Mouse (Mus musculus) spleen, adult 12 weeks (tissue): ENCODE data around the gene Tnfaip1.
A peak's percentile ranks its signal among the peaks of the same experiment; 100 is the strongest.
"Not testable (repeated sequence)": the region's sequence is repeated elsewhere in the genome, so short reads cannot be mapped to it uniquely, and the experiment has no call there.

Source experiments
- DNase-seq: peaks from one replicate; pipeline ENCODE4 v3.0.0; 2022; ENCODE audit warnings: low spot score

The Tnfaip1 gene

GRCm38 (mm10) chr11:78536690-78537084, 555 bp upstream of the Tnfaip1 start:
- DNase-seq = no peak

GRCm38 (mm10) chr11:78535376-78536079, 604 bp downstream of the Tnfaip1 start:
- DNase-seq = no peak

DNA sequence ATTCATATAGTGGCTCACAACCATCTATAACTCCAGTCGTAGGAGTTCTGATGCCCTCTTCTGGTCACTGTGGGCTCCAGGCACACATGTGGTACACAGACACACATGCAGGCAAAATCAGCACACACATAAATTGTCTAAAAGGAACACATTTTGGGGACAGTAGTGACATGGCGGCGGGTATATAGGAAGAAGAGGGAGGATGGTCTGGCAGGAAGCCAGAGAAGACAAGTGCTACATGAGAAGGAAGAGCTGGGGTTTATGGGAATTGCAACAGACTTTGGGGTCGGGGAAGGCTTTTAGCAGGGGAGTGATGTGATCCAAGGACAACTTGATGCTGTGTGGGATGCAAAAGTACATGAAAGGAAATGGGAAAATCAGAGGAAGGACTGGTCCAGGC, 1.6 kb downstream of the Tnfaip1 start:
- DNase-seq = no peak

DNA sequence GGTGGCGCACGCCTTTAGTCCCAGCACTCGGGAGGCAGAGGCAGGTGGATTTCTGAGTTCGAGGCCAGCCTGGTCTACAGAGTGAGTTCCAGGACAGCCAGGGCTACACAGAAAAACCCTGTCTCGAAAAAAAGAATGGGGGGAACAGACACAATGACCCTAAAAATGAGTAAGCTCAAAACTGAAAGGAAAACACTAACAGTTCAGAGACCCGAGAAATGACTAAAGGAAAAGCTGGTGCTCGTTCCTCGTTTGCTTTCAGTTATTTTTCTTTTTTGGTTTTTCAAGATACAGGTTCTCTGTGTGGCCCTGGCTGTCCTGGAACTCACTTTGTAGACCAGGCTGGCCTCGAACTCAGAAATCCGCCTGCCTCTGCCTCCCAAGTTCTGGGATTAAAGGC, 4.6 kb downstream of the Tnfaip1 start:
- not testable (repeated sequence) for DNase-seq

DNA sequence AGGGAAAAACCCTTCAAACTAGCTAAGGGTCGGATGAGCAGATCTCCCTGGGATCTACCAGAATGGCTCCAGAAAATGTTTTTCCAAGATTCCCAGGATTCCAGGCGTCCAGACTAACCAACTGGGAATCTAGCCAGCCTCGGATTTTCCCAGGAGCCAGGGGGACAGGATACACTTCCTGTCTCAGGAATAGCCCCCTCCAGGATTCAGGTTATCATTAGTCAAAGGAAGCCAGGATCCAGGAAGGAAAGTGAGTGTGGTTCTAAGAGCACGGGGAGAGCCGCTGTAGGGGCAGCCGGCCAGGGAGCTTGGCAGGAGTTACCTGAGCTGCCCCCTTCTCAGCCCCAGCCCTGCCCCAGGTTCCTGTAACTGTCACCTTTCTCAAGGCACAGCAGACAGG, 5.1 kb downstream of the Tnfaip1 start:
- DNase-seq = no peak

GRCm38 (mm10) chr11:78530001-78530400, 6.1 kb downstream of the Tnfaip1 start:
- DNase-seq = no peak

- DNase-seq = no peak
These were observed 7.4 kb downstream of the Tnfaip1 start for GRCm38 (mm10) chr11:78528714-78529113.

DNA sequence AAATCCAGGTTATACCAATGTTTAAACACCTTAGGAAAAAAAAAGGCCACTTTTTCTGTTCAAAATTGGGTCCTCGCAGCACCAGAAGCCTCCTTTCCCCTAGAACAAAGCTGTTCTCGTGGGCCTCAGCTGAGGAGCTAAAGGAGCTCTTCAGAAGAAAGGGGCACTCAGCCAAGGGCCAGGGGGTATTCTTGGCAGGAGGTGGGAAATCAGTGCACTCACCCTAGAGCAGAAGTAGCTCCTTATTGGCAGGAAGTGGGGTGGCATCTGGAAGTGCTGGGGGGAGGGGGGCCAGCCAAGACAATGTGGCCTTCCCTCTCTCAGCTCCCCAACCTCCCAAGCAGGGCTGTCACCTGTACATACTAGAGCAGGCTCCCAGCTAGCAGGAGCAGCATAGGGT, 11.3 kb downstream of the Tnfaip1 start:
- DNase-seq = no peak

GRCm38 (mm10) chr11:78523241-78523955, 12.7 kb downstream of the Tnfaip1 start:
- no peak for DNase-seq

DNA sequence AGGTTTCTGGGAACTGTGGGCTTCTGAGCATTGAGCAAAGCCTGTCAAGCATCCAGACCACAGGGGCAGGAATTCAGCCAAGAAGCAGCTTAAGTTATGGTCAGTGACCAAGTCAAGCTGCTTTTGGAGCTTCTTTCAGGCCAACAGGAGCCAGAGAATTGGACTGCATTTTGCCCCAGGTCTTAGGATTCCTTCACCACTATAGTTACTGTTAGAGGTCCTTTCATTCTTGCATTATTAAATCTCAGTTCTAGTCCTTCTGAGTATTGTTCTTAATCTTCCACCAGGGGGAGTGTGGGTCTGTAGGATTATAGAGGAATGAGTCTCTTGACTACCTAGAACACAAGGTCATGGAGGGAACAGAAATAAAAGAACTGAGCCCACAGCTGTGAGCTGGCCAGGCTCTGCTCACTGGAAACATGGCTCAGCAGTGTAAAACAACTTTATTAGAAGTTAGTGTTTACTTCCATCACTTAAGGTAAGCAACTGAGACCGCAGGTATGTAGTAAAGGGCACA, 13.6 kb downstream of the Tnfaip1 start:
- DNase-seq = no peak

- no peak for DNase-seq
These were observed 14.3 kb downstream of the Tnfaip1 start for GRCm38 (mm10) chr11:78521880-78522279.

- DNase-seq = no peak
These were observed 17.2 kb downstream of the Tnfaip1 start for GRCm38 (mm10) chr11:78518931-78519330.

GRCm38 (mm10) chr11:78515549-78516325, 20.4 kb downstream of the Tnfaip1 start:
- no peak for DNase-seq

DNA sequence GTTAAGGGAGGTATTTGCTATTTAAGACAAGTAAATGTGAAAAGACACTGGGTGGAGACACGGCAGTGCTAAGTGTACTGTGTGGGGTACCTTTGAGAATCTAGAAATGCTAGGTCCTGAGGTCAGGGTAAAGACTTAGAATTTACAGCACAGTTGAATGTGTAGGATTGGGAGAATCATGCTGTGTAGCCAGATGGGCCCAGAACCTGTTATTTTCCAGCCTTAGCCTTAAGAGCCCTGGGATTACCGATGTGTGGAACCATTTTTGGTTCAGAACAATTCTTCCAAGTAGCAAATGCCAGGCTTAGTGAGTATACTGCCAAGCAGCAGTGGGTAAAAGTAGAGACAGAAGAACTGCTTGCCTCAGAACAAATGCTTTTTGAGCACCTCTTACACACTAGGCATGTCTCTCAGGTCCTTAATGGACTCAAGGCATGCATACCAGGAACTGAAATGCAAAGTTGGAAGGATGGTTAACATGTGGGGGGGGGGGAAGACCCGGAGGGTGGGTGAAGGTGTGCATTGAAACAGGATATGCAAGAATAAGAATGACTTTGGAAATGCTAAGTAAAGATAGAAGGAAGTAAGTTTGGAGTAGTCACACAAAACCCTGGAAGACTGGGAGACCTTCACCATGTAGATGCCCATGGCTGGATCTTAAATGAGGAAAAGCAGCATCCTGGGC, 22.9 kb downstream of the Tnfaip1 start:
- DNase-seq = no peak

GRCm38 (mm10) chr11:78512025-78512957, 23.8 kb downstream of the Tnfaip1 start, which contains the start of the genes Tmem199 and Poldip2:
Tmem199 (minus strand) TSS chr11:78512172.
Poldip2 (plus strand) TSS chr11:78512193.
- peak; percentile 76 for DNase-seq

- no peak for DNase-seq
These were observed 27.0 kb downstream of the Tnfaip1 start for GRCm38 (mm10) chr11:78509148-78509547.

DNA sequence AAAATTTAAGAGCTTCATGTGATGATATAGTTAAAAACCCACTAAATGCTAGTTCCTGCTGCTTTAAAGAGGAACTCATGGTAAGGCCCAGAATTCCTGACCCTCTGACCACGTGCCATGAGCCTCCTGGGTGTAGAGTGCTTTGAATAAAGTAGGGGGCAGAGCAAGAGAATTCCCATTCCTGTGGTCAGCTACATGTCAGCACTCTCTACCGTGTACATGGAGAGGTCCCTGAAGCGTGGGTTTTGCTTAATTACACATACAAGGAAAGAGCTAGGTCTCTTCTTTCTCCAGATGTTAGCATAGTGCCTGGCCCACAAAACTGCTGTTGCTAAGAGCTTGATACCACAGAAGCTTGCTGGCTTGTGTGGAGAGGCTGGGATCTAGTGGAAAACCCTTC, 30.7 kb downstream of the Tnfaip1 start:
- no peak for DNase-seq

DNA sequence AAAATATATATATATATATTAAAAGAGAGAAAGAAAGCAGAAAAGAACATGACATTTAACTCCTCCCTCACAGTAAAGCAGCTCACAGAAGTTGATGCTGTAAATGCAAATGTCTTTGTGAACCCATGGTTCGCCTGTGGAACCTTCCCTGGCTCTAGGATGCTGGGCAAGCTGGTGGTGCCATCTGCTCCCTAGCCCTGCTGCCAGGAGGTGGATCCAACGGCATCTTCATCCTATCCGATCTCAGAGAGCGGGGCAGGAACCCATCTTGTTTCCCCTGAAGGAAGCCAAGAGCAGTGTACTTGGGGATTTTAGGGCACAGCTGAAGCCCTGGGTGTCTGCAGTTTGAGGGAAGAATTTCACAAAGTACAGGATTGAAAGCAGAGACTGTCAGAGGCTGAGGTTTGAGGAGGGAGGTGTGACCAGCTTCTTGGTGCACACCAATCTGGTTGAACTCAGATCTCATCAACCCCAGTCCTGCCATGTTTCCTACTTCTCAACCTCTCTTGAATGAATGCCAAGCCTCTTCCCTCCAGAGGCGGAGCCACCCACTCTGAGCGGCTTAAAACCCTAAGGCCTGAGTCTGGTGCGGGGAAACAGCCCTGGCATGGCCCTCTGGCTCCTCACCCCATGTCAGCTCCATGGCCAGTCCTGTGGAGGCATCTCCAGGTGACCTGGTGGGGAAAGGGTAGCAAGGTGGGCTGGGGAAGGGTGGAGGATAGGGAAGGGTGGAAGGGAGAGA, 33.1 kb downstream of the Tnfaip1 start, which contains the start of gene Sebox:
Sebox (plus strand) TSS at position 539 of the 742 bp plus-strand sequence.
- DNase-seq = no peak

DNA sequence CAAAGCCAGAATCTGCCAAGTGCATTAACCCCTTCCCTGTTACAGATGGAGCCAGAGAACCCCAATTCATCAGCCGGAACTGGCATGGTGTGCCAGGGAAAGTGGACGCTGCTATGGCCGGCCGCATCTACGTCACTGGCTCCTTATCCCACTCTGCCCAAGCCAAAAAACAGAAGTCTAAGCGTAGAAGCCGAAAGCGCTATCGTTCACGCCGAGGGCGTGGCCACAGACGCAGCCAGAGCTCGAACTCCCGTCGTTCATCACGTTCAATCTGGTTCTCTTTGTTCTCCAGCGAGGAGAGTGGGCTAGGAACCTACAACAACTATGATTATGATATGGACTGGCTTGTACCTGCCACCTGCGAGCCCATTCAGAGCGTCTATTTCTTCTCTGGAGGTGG, 34.6 kb downstream of the Tnfaip1 start:
- DNase-seq = no peak

DNA sequence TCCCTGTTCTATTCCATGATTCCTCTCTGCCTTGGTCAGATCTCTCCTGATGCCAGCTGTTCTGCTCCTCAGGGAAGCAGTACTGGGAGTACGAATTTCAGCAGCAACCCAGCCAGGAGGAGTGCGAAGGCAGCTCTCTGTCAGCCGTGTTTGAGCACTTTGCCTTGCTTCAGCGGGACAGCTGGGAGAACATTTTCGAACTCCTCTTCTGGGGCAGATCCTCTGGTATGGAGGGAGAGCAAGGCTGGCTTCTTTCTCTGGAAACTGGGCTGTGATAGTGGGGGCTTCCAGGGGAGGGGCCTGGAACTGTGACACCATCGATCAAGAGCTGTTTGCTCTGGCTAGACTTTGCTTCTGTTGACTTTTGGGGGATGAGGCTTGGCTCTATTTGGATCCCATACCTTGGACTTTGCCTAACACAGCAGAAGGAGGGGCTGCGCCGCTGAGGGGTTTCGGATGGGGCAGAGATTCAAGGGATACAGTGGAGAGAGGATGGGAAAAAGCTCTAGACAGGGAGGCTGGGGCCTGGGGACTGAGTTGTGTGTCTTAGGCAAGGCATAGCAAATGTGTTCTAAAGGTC, 35.4 kb downstream of the Tnfaip1 start:
- no peak for DNase-seq
